Mouse (Mus musculus) A20 (cell line): ENCODE data around the gene Fkbp5.

Source experiments
- DNase-seq: peaks from one replicate; pipeline ENCODE4 v3.0.0-alpha.2; 2011; ENCODE audit warnings: low read depth, low spot score

Fkbp5 gene

DNA sequence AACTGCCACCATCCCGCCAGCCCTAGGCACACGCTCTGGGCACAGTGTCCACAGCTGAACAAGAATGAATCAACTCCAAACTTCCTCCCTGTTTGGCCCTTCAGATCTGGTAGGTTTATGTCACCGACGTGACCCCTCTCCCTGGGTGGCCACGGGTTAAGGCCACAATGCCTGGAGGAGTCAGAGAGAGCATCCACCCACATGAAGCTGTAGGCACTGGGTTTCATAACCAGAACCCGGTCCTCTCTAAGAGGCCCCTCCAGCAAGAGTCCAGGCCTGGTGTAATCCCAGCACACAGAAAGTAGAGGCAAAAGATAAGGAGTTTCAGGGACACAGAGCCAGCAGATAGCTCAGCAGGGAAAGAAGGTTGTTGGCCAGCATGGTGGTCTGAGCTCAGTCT, 13.1 kb downstream of the Fkbp5 start:
- no peak for DNase-seq

DNA sequence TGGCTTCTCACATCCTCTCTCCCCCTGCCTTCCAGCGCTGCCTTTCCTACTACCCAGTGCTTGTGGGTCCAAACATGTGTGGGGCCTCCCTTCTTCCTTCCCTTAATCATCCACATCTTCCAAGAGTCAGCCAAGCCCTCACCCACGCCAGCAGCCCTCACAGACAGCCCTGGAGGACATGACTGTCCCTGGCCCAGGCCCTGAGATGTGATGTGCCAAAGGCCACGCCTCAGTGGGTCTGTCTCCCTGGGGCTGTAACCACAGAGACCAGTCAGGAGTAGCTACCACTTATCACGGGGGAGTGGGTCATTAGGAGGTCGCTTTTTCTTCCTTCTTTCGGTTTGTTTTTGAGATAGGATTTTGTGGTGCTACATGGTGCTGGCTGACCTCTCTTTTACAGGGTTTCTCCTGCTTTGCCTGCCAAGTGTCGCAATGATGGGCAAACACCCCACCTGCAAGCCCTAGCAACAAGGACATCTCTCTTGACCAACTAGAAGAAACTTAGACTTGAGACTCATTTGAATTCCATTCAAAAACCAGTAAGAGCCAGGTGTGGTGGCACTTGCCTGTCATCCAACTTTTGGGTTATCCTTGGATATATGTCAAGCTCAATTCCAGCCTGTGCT, 15.0 kb downstream of the Fkbp5 start:
- DNase-seq = peak; percentile 48

DNA sequence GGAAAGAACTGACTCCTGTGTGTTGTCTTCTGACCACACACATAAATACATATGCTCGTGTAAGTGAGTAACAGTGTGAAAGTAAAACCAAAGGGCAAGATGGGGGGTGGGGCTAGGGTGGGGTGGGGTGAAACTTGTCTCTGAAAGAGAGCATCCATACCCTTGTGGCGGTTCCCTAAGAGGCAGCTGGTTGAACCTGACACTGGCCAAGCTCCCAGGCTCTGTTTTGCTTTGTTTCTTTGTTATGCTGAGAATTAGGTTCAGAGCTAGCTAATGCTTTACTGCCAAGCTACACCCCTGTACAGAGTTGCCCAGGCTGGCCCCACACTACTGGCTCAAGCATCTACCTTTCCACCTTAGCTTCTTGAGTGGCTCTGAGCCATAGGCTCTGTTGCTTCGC, 16.9 kb downstream of the Fkbp5 start:
- no peak for DNase-seq

DNA sequence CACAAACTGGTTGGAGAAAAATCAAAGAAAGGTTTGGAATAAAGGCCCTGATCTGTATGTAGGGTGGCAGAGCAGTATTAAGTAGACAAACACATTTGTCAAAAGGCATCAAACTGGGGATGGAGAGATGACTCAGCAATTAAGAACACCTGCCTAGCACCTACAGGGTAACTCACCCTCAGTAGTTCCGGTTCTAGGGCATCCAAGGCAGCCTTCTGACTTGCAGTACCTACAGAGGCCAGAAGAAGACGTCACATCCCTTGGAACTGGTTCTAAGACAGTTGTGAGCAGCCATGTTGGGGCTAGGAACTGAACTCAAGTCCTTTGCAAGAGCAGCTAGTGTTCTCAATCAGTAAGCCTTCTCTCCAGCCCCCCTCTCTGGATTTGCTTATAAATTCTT, 18.1 kb downstream of the Fkbp5 start:
- DNase-seq = peak; percentile 55

DNA sequence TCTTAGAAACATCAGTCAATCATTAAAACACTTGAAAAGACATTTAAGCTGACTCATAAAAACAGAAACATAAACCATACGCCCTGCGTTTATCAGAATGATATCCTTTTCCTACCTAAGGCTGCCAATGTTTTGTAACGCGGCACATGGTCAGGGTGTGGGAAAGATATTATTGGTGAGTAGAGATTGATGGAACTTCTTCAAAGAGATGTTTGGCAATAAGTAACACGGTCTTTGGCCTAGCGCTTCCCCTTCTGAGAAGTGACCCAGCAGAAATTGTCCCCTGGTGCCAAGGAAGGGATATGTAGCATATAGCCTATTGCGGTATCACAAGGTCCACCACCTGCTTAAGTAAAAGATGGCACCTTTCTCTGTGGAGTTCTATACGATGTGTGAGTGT, 21.5 kb downstream of the Fkbp5 start:
- DNase-seq = no peak

DNA sequence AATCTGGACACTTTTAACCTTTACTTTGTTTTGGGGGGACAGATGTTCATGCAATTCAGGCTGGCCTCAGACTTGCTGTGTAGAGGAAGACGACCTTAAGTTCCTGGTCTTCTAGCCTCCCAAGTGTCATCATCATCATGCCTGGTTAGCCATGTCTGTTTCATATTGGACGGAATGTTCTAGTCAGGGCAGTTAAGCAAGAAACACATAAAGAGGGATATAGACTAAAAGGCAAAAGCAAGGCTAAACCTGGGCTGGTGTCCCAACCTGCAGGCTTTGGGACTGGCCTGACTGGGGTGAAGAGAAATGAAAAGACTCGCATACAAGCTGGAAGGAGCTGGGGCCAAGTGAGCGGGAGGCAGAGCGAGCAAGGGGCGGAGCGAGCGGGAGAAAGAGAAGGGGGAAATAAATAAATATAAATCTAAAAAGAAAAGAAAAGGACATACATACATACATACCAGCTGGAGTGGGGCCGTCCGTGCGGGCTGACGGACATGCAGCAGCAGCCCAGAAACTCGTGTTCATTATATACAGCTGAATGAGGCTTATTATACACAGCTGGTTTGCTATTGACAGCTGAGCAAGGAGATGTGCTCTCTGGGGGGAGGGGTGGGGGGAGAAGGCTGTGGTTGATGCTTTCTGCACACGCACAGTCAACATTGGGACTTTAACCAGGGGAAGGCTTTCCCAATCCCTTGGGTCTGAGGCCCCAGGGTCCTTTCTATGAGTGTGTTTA, 26.1 kb downstream of the Fkbp5 start:
- DNase-seq = no peak

DNA sequence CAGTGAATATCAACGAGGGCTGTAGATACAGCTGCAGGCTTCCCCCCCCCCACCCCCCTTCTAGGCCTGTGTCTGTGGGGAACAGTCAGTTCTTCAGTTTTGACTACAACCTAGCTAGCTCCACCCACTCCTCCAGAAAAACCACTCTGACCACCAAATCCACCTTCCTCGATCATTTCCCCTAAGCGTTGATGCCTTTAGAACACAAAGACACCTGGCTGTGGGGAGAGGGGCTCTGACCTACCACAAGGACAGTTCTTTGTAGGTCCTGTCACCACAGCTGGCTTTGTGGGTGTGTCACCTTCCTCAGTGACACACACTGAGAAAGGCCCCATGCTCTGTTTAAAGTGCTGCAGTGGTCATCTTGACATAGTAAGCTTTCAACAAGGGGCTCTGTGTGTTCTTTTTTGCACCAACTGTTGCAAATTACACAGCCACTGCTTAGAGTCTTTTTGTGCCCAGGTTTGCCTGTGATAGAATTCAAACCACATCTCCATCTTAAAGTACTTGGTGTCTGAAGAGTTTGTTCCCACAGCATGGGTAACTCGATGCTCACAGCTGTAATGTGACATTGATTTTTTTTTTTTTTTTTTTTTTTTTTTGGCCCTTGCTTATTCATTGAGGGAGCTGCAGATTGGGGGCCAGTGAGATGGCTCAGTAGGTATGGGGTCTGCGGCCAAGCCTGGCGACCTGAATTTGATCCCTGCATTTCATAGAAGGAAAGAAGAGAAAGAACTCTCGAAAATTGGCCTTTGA, 28.9 kb downstream of the Fkbp5 start:
- peak; percentile 77 for DNase-seq

DNA sequence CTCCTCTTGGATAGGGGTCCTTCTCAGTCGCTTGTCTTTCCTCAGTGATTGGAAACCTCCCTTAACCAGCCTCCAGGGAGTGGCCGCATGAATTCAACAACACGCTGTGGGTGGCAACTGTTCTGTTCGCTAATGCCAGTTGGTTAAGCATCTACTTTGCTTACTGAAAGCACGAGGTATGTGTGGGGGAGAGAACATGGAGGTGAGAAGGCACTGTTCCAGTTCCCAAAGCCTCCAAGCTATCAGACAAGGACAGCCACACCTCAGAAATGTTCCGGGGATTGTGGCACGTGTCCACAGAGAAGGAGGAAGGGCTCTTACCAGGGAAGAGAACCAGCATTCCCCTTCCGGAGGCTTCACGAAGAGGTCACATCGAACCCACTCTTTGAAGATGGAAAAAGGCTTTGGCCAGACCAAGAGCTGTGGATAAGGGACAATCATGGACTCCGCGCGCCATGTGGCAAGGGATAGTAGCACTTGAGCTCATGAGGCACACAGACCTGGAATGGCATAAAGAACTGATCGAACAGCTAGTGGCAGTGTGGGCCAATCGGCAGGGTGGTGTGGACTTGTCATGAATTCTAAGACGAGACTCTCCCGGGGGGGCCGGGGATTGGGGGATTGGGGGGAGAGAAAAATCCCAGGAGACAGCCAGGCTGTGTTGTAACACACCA, 29.6 kb downstream of the Fkbp5 start:
- DNase-seq = no peak

DNA sequence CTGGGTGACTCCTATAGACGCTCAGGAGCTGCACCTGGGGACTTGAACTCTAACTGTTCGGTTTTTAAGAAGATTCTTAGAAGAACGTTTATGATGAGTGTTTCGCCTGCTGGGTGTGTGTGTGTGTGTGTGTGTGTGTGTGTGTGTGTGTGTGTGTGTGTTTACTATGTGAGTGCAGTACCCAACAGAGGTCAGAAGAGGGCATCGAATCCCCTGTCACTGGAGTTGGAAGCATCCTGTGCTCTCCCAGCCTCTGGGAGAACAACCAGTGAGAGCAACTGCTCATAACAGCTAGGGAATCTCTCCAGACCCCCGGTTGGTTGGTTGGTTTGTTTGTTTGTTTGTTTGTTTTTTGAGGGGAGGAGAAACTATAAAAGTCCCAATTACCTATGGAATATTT, 30.6 kb downstream of the Fkbp5 start:
- no peak for DNase-seq

DNA sequence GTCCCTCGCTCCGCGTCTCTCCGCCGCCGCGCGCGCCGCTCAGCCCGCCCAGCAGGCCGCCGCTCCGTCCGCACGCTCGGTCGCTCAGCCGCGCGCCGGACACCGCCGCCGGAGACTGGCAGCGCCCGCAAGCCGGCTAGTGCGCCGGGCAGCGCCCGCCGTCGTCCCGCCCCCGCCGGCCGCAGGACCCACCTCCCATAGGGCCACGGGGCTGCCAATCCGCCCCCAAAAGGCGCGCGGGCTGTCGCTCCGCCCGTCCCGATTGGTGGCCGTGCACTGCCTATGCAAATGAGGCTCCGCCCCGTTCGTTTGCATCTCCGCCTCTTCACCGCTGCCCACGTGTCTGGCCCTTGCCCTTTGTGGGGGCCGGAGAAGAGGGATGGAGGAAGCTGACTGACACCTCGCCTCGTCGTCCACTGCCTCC, 31.3 kb downstream of the Fkbp5 start:
- peak; percentile 98 for DNase-seq

DNA sequence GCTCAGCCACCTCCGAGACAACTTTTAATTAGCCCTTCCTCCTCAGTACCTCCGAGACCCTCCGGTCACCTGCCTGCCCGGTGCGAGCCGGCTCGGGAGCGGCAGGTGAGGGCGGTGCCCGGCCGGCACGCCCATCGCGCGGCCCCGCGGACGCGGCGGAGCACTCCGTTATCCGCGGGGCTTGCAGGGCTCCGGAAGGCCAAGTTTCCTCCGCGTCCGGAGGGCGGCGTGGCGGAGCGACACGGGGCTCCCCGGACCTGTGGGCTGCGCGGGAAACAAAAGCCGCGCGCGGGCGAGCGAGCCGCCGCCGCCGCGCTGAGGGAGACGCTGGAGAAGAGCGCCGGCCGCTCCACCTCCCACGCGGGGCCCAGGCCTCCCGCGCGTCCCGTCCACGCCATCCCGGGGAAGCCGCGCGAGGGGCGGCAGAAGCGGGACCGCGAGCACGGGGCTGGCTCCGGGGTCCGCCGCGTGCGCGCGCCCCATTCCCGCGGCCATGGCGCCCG, 31.8 kb downstream of the Fkbp5 start:
- peak; percentile 76 for DNase-seq

DNA sequence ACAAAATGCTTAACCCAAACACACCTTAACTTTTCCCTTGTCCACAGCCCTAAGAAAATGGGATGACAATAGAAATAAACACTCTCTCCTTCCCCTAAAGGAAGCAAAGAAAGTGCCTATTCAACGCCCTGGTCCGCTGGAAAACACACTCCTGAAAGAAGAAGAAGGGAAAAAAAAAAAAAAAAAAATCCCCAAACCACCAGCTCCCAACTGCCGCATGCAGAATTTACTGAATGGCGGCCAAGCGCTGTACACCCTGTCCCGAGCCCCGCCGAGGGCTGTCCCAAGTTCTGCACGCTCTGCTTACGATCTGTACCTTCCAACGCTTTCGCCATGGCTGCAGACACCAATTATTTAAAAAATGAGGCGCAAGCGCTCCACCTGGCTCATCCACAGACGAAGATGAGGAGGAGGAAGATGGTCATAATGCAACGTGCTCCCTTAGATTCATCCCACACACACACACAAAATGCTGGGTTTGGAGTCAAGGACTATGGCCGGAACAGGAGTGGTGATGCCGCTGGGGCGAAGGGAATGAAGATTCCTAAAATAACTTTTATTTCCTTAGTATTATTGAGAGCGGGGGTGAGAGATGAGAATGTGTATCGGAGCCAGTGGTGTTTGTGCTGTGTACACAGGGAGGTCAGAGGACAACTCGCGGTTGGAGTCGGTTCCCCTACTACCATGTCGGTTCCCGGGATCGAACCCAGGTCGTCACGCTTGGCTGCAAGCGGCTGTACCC, 32.5 kb downstream of the Fkbp5 start:
- DNase-seq = peak; percentile 75

DNA sequence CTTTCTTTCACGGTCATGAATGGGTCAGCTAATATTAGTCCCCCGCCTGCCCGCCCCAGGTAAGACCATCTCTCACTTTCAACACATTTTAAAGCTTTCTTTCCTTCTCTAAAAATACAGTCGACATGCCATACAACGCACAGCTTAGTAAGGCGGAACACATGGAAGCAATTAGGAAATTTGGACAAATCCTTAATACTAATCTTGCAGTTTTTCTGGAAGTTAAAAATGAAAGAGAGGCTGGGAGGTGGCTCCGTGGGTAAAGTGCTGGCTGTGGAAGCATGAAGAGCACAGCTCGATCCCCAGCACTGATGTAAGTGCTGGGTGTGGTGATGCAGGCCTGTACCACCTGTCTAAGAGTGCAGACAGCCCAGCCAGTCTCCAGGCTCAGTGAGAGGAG, 39.9 kb downstream of the Fkbp5 start:
- no peak for DNase-seq

DNA sequence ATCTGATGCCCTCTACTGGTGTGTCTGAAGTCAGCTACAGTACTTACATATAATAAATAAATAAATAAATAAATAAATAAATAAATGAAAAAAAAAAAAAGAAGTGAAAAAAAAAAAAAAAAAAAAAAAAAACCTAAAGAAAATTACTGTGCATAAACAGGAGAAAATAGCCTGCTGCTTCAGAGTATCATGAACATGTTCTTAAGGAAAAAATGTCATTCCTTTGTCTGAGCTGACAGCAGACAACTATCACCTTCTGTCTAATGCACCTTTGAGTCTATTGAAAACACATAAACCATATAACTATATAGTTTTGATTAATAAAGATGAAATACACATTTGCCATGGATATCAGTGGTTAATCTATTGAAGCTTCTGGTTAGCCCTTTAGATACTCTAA, 40.9 kb downstream of the Fkbp5 start:
- DNase-seq = no peak

DNA sequence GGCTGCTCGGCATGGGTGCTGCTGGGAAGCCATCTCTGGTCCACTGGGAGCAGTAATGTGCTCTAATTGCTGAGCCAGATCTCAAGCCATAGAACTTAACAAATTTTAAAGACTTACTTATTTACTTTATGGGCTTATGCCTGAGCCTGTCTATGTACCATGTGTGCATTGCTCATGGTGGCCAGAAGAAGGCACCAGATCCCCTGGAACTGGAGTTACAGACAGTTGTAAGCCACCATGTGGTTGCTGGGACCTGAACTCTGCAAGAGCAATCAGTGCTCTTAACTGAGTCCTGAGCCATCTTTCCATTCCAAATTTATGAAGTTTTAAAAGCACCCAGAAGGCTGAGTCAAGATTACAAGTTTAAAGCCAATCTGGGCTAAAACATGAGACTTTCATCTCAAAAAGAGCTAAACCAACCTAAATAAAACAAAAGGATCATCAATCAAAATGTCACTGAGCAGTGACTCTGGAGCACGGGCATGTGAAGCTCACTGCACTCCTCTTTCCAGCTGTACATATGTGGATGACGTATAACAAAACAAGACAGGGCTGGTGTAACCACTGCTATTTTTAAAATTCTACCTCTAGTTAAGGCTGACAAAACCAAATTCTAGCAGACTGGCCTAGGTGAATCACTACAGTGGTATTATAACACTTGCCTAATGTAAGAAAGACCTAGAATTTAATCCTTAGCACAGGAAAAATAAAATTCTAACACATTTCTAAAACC, 41.6 kb downstream of the Fkbp5 start:
- peak; percentile 63 for DNase-seq

DNA sequence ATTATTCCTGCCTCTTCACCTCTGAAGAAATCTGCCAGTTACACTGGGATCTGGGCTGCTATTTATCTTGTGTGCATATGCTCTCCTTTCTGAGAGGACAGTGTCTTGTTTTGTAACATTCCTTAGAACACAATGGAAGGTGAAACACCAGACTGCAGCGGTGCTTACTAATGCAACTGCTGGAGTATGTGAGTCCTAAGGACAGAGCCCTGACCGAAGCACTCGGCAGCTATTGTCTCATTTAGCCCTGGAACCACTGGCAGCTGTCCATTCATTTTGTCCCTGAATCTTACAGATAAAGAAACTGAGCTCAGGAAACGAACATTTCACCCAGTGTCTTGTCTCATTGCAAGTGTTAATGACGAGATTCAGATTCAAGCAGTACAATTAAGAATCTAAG, 44.6 kb downstream of the Fkbp5 start:
- DNase-seq = no peak

DNA sequence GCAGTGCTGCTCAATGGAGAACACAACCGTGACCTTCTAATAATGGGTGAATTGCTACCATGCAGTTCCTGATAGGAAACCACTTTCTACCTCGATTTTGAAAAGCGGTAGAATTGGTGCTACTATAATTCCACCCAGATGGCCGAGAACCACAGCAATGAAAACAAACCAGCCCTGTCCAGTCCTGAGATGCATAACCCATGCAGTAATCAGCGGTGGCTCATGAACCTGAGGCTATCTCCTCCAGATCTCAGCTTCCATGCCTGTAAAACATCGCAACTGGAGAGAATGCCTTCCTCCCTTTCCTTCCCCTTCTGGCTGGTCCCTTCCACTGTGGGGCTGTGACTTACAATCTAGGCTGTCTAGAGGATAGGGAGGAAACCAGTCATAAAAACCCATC, 46.5 kb downstream of the Fkbp5 start:
- DNase-seq = no peak

DNA sequence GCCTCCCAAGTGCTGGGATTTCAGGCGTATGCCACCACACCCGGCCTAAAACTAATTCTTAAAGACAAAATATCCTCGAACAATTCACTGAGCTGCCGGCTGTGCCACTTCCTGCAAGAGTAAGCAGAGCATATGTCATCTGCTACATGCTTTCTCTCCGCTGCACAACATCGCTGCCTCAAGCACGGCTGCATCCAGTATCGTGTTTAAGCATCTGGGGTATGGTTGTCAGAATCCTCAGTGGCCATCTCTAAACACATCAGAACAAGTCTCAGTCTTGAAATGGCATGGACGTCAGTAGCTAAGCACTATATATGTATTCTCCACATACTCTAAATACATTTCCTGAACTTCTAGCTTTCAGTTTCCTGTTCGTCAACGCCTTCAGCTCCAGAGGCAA, 49.6 kb downstream of the Fkbp5 start:
- DNase-seq = no peak

DNA sequence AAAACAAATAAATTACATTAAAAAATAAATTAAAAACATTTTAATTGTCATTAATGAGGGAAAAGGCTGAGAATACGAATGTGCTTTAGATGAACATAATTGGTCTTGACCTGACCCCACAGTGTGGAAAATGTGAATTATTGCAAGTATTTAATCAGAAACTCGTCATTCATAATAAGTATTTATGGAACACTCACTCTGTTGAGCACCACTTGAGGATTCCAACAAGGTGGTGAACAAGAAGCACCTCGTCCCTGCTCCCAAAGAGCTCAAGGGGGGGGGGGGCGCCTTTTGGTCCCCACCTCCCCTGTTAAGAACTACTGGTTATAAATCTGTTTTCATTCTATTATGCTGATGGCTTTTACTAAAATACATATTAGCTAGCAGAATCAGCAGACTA, 51.4 kb downstream of the Fkbp5 start:
- DNase-seq = no peak

DNA sequence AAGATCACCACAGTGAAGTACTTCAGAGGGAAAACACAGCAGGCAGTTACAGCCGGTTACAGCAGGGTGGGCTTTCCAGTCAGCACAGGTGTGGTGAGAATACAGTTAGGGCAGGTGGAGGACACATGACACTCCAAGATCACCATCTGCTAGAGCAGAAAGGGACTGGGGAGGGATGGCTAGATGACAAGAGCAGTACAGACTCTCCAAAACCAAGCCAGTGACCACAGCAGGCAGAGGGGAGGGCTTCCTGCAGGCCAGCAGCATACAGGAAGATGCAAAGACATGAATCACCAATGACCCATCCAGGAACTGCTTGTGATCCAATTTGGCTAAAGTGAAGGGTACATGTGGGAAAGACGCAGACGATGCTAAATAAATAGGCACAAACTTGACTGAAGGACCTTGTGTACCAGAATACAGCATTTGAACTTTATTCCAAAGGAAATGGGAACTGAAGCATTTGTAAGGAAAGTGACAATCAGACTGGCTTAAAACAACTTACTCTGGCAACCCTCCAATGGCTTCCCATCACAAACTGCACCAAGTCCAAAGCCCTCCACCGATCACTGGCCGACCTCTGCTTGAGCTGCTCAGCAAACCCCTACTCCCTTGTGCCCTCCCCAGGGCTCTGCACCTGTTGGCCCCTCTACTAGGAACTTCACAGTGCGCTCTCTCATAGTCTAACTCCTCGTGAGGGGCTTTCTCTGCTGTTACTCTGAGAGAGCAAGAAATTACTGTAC, 53.5 kb downstream of the Fkbp5 start:
- DNase-seq = no peak
